Mouse (Mus musculus) neural tube, embryonic 11.5 days (tissue): ENCODE measurements around the gene Mta2. TPM values are rescaled to one million over a fixed set of nuclear protein-coding genes. Genes with fewer than 3 reads are reported as not detected.

Source experiments
- ATAC-seq: fragments of 200-750 bp; cut with Nextera tagmentation; 2 replicates; pipeline ENCODE4 v1.8.0; 2017; ENCODE audit warnings: moderate number of reproducible peaks, mild to moderate bottlenecking, moderate TSS enrichment, moderate library complexity; ENCODE audit not compliant: insufficient read depth, low FRiP score, low TSS enrichment
- DNase-seq: peaks from one replicate; pipeline ENCODE4 v3.0.0-alpha.2; 2015; ENCODE audit warnings: low spot score
- H3K27ac ChIP-seq: fragments of 300-500 bp; sonication (generic); 2 replicates; pipeline ENCODE4 v1.5.1; 2014; ENCODE audit warnings: low read depth, mild to moderate bottlenecking, low read length
- H3K27me3 ChIP-seq: fragments of 300-500 bp; sonication (generic); 2 replicates; pipeline ENCODE4 v1.6.1; 2014; ENCODE audit warnings: mild to moderate bottlenecking, low read length, mixed read lengths; ENCODE audit not compliant: control insufficient read depth, insufficient read depth
- H3K36me3 ChIP-seq: fragments of 300-500 bp; sonication (generic); 2 replicates; pipeline ENCODE4 v1.6.1; 2014; ENCODE audit warnings: mild to moderate bottlenecking, low read length, moderate library complexity, mixed read lengths; ENCODE audit not compliant: control insufficient read depth, insufficient read depth
- H3K4me1 ChIP-seq: fragments of 300-500 bp; sonication (generic); 2 replicates; pipeline ENCODE4 v1.6.1; 2014; ENCODE audit warnings: low read length, mixed read lengths; ENCODE audit not compliant: control insufficient read depth, insufficient read depth
- H3K4me2 ChIP-seq: fragments of 300-500 bp; sonication (generic); 2 replicates; pipeline ENCODE4 v1.6.1; 2014; ENCODE audit warnings: low read depth, mild to moderate bottlenecking, moderate library complexity
- H3K4me3 ChIP-seq: fragments of 300-500 bp; sonication (generic); 2 replicates; pipeline ENCODE4 v1.5.1; 2014; ENCODE audit warnings: low read depth, low read length
- H3K9ac ChIP-seq: fragments of 300-500 bp; sonication (generic); 2 replicates; pipeline ENCODE4 v1.6.1; 2014; ENCODE audit warnings: mild to moderate bottlenecking, low read length
- H3K9me3 ChIP-seq: fragments of 300-500 bp; sonication (generic); 2 replicates; pipeline ENCODE4 v1.6.1; 2016; ENCODE audit warnings: low read length; ENCODE audit not compliant: control insufficient read depth
- WGBS: fragments of 180-500 bp; shearing (Covaris S2); extraction: QIAGEN DNeasy Blood & Tissue Kit; methylation state at CpG from one replicate; pipeline ENCODE4 v1.1.7; 2014; 5-methylcytosine and 5-hydroxymethylcytosine counted together
- polyA plus RNA-seq: library from polyadenylated mRNA; unstranded; fragments of >200 nt; fragmentation: Nextera tagmentation; extraction: Ambion mirVana; gene quantifications from 2 replicates; pipeline ENCODE4 v1.2.1, GENCODE M21; 2014

Gene Mta2
- polyA plus RNA-seq, 1 experiment from 2014 or later = 57.5 TPM

DNA sequence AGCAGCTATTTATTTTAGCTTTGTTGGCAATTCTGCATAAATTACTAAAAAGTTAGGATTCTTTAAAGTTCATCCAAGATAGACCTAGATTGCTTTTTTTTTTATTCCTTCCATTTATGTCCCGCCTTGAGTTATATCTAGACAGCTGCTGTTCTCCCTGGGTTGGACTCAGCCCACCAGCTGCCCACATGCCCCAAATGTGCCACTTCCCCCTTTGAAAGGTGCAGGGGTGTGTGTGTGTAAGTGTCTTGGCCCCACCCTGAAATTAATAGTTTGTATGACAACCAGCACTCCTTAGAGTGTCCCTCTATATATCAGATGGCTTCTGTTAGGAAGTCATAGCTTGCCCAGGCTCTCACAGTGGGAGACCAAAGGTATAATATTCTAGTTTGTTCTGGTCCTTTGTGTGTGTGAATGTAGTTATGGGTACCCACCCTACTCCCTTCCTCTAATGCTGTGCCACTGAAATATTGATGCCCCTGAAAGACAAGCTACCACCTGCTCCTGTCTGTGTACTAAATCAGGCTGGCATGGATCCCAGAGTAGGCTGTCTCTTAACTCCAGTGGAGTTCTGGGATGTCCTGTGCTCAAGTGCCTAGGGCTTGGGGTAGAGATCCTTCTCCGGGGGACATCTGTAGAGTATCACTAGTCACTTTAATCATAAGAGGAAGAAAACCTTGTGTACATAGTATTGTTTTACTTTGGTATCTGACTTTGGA, 39.9 kb downstream of the Mta2 start:
- peaks cover 16% of the 10 kb centered on the region for H3K4me1 ChIP-seq
- no peak for ATAC-seq
- DNase-seq = no peak
- no peak overlapping the region for H3K27ac ChIP-seq
- H3K9me3 ChIP-seq = no peaks in the 10 kb centered on the region
- H3K4me3 ChIP-seq = no peak overlapping the region
- WGBS = 86% methylated on average over 2 of the region's 2 CpGs
- H3K36me3 ChIP-seq = peaks cover 13% of the 10 kb centered on the region
- no peak overlapping the region for H3K4me2 ChIP-seq
- no peak overlapping the region for H3K9ac ChIP-seq
- no peaks in the 10 kb centered on the region for H3K27me3 ChIP-seq

DNA sequence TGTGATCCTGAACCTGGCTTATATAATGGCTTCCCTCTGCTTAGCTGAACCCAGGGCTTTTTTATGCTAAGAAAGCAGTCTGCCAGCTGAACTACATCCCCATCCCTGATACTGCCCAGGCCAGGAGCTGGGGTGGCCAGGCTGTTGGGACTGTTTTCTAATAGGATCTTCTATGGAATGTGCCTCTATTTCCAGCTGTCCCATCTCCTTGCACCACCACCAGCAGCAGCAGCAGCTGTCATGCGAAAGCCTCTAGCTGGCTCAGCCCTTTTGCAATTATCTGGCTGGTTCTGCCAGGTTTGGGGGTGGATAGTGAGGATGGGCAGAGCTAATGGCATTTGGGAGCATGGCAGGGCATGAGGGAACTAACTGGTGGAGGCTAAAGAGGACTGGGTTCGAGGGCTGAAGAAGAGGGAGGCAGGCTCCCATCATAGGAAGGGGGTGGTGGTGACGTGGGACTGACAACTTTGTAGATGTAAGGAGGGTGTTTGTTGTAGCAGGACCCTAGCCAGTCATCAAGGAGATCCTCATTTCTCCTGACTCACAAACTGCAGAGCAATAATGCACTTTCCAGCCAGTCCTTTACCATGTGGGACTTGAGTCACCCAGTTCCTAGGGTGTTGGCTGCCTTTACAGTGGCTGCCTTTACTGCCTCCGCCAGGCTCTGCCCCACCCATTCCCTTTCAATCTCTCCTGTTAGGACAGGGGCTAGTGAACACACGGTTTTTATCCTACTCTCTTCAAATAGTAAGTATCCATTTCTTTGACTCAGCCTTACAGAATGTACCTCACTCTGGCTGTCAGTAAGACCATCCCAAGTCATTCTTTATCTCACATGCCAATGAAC, 40.9 kb downstream of the Mta2 start:
- Histone ChIP-seq H3K4me3 (no peak overlapping the region), H3K4me1 (peaks cover 16% of the 10 kb centered on the region), H3K27me3 (no peaks in the 10 kb centered on the region), H3K9me3 (no peaks in the 10 kb centered on the region), H3K9ac (no peak overlapping the region), H3K36me3 (peaks cover 9% of the 10 kb centered on the region), H3K27ac (no peak overlapping the region), H3K4me2 (no peak overlapping the region)
- ATAC-seq = no peak
- WGBS = 47% methylated on average over 5 of the region's 5 CpGs
- DNase-seq = no peak

GRCm38 (mm10) chr19:8983150-8983650, 41.5 kb downstream of the Mta2 start:
- no peak for ATAC-seq
- H3K4me3 ChIP-seq = no peak overlapping the region
- WGBS = 54% methylated on average over 4 of the region's 4 CpGs

GRCm38 (mm10) chr19:8984255-8984868, 42.7 kb downstream of the Mta2 start:
- WGBS = 13% methylated on average over 7 of the region's 7 CpGs
- Histone ChIP-seq H3K9ac (no peak overlapping the region), H3K36me3 (no peaks in the 10 kb centered on the region)

More at GRCm38 (mm10) chr19:8983150-8983650, 41.5 kb downstream of the Mta2 start:
- Histone ChIP-seq H3K9me3 (no peaks in the 10 kb centered on the region), H3K27ac (no peak overlapping the region), H3K4me1 (peaks cover 16% of the 10 kb centered on the region), H3K4me2 (no peak overlapping the region), H3K36me3 (peaks cover 6% of the 10 kb centered on the region), H3K9ac (no peak overlapping the region), H3K27me3 (peaks cover 6% of the 10 kb centered on the region)
- DNase-seq = no peak

DNA sequence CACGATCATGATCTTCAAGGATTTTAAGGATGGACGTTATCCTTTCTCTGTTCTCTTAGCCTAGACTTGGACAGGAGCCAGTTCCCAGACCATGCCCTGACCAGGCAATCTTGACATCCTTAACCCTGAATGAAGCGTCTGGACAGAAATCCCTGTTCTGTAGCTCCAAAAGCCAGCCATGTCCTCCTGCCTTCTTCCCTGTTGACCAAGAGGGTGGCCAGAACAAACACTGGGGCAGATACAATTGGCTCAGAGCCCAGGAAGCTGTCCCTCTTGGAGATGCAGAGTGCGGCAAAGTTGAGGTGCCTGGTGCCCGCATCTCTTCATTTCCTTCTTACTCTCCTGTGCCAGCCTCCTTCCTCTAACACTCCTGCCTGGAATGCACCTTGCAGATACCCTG, 44.2 kb downstream of the Mta2 start:
- no peaks in the 10 kb centered on the region for H3K36me3 ChIP-seq
- no peak overlapping the region for H3K9ac ChIP-seq
- H3K4me1 ChIP-seq = peaks cover 16% of the 10 kb centered on the region
- no peak for ATAC-seq
- DNase-seq = no peak
- H3K27ac ChIP-seq = no peak overlapping the region
- no peak overlapping the region for H3K4me2 ChIP-seq
- H3K27me3 ChIP-seq = peaks cover 23% of the 10 kb centered on the region
- 85% methylated on average over 5 of the region's 5 CpGs for WGBS
- no peaks in the 10 kb centered on the region for H3K9me3 ChIP-seq
- no peak overlapping the region for H3K4me3 ChIP-seq

More at GRCm38 (mm10) chr19:8984255-8984868, 42.7 kb downstream of the Mta2 start:
- DNase-seq (peak; percentile 72), ATAC-seq (peak; percentile 42)
- peaks cover 17% of the 10 kb centered on the region for H3K27me3 ChIP-seq
- no peak overlapping the region for H3K4me3 ChIP-seq
- no peak overlapping the region for H3K27ac ChIP-seq
- peaks cover 16% of the 10 kb centered on the region for H3K4me1 ChIP-seq
- no peaks in the 10 kb centered on the region for H3K9me3 ChIP-seq
- 0 out of 2 replicates have a peak overlapping the region, but pooled peaks have one; percentile 1 for H3K4me2 ChIP-seq

DNA sequence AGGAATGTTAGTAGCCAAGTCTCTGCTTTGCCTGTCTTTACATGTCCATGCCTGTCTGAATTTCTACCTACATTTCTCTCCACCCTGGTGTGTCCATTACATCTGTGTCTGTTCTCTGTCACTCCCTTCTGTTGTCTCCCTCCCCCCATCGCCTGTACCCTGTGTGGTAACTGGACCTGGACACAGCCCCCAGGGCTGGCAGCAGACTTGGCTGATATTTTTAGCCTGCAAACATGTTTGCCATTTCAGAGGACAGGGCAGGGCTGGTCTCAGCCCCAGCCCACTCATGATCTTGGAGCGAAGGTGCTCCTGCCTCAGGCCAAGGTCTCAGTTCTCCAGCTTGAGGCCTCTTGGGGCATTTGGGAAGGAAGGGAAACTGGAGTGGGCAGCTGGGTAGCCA, 46.1 kb downstream of the Mta2 start:
- WGBS = 54% methylated on average over 2 of the region's 2 CpGs
- Histone ChIP-seq H3K27me3 (peaks cover 23% of the 10 kb centered on the region), H3K4me1 (peaks cover 16% of the 10 kb centered on the region), H3K4me2 (no peak overlapping the region), H3K36me3 (no peaks in the 10 kb centered on the region), H3K4me3 (no peak overlapping the region; the same call in 1 of the 2 replicates), H3K9ac (no peak overlapping the region), H3K9me3 (no peaks in the 10 kb centered on the region), H3K27ac (no peak overlapping the region)
- ATAC-seq (no peak), DNase-seq (no peak)

DNA sequence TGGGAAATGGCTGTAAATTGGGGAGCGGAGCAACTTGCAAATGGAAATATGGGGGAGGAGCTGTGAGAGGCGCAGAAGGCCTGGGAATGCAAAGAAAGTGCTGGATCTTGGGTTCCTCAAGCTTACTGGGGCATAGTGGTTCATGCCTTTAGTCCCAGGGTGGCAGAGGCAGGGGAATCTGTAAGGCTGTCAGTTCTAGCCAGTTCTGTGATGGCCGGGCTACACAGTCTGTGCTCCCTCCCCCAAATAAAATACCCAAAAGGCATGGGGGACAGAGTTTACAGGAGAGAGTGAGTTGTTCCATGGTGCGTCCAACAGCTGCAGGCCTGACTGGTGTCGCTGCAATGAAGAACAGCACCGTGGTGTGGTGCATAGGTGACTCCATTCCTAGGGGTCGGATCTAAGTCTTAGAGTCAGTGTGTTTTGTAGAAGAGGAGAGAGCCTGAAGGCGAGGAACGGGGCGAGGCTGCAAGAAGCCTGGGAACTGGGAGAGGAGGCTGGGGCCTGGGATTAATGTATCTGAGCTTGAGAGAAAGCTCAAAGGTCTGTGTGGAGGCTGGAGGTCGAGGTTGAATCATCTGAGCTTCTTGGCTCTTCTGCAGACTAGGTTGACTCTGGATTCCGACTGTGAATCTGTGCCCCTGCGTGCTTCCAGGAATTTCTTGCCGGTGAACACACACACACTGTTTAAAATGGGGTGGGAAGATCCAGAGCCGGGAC, 46.8 kb downstream of the Mta2 start:
- H3K36me3 ChIP-seq = no peaks in the 10 kb centered on the region
- H3K27me3 ChIP-seq = peaks cover 23% of the 10 kb centered on the region
- no peaks in the 10 kb centered on the region for H3K9me3 ChIP-seq
- peak overlapping the region; percentile 96 for H3K4me2 ChIP-seq
- no peak for ATAC-seq
- H3K9ac ChIP-seq = peak overlapping the region; percentile 52
- WGBS = 9% methylated on average over 15 of the region's 15 CpGs
- peaks cover 13% of the 10 kb centered on the region for H3K4me1 ChIP-seq
- DNase-seq = no peak
- peak overlapping the region; percentile 57 for H3K4me3 ChIP-seq
- no peak overlapping the region for H3K27ac ChIP-seq

GRCm38 (mm10) chr19:8989066-8989566, 47.4 kb downstream of the Mta2 start, which contains the start of gene Ahnak:
Gene Ahnak, plus strand, starts transcription at chr19:8989284.
- DNase-seq = peak; percentile 59
- WGBS = under 1% methylated on average over 38 of the region's 42 CpGs
- H3K27me3 ChIP-seq = peaks cover 23% of the 10 kb centered on the region

More at GRCm38 (mm10) chr19:8989066-8989566, 47.4 kb downstream of the Mta2 start, which contains the start of gene Ahnak:
- Histone ChIP-seq H3K4me3 (peak within 1 kb of the TSS; percentile 57), H3K9ac (peak within 1 kb of the TSS; percentile 52), H3K4me1 (peaks cover 8% of the 10 kb centered on the region), H3K27ac (0 out of 2 replicates have a peak within 1 kb of the TSS, but pooled peaks have one; percentile 27), H3K4me2 (peak within 1 kb of the TSS; percentile 96), H3K9me3 (no peaks in the 10 kb centered on the region), H3K36me3 (no peaks in the 10 kb centered on the region)
- ATAC-seq = peak; percentile 37
